8 mouse cellular contexts compared by ENCODE assay signal in the genomic region with DNA sequence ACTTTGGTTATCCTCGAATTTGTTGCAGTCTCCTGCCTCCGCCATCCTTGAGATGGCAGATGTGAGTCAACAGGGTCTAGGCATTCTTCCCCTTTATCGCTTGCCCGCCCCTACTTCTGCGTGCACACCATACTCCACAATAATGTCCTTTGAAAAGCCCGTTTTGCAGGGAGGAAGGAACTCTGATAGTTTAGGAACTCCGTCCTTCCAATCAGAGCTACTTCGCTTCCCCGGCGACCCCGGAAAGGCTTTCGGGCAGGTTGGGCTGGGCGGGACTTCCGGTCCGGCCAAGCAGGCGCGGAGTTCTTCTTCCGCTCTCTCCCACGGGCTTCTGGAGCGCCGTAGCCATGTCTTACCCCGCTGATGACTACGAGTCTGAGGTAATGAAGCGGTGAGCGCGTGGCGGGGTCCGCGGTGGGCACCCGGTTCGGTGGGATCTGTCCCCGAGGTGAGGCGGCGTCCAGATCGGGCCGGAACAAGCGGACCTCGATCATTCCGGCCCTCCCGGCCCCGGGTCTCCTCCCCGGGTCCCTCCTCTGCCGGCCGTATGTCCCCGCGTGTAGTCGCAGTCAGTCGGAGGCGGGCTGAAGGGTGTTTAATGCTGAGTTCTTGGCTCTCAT. TPM values are rescaled to one million over a fixed set of nuclear protein-coding genes. Genes with fewer than 3 reads are reported as not detected.
DNase-seq lines count a peak whose midpoint lies in the region; ATAC-seq and TF ChIP-seq lines count a peak whose summit lies in the region.

Gene Eif3l, plus strand, starts transcription at position 267 of the 620 bp plus-strand sequence.

- H3K36me3 ChIP-seq in forebrain, embryonic 10.5 days (replicated peaks) = peaks cover 39% of the 10 kb centered on the region
- H3K36me3 ChIP-seq in heart, embryonic 15.5 days = peaks cover 33% of the 10 kb centered on the region
- peaks cover 20% of the 10 kb centered on the region for H3K36me3 ChIP-seq in liver, embryonic 16.5 days (ENCODE audit: control insufficient read depth, insufficient read depth)
- peaks cover 35% of the 10 kb centered on the region for H3K36me3 ChIP-seq in neural tube, embryonic 13.5 days
- H3K36me3 ChIP-seq in testis, adult 2 months (ENCODE audit: control insufficient read depth, insufficient read depth, low read length) = peaks cover 3% of the 10 kb centered on the region

- no peaks in the 10 kb centered on the region for H3K27me3 ChIP-seq in forebrain, embryonic 10.5 days (ENCODE audit: poor library complexity, severe bottlenecking)
- no peaks in the 10 kb centered on the region for H3K27me3 ChIP-seq in heart, embryonic 15.5 days
- no peaks in the 10 kb centered on the region for H3K27me3 ChIP-seq in liver, embryonic 16.5 days (ENCODE audit: control insufficient read depth, insufficient read depth, low read depth, low read length)
- H3K27me3 ChIP-seq in neural tube, embryonic 13.5 days = no peaks in the 10 kb centered on the region
- H3K27me3 ChIP-seq in testis, adult 2 months (ENCODE audit: control insufficient read depth, insufficient read depth, low read length) = no peaks in the 10 kb centered on the region

- no peaks in the 10 kb centered on the region for H3K9me3 ChIP-seq in forebrain, embryonic 10.5 days
- H3K9me3 ChIP-seq in heart, embryonic 15.5 days (replicated peaks) = no peaks in the 10 kb centered on the region
- H3K9me3 ChIP-seq in liver, embryonic 16.5 days (replicated peaks; ENCODE audit: control insufficient read depth, low read length) = no peaks in the 10 kb centered on the region
- no peaks in the 10 kb centered on the region for H3K9me3 ChIP-seq in neural tube, embryonic 13.5 days

- H3K4me1 ChIP-seq in forebrain, embryonic 10.5 days = peaks cover 28% of the 10 kb centered on the region
- peaks cover 15% of the 10 kb centered on the region for H3K4me1 ChIP-seq in heart, embryonic 15.5 days (replicated peaks)
- H3K4me1 ChIP-seq in liver, embryonic 16.5 days (ENCODE audit: control insufficient read depth, low read depth, low read length) = peaks cover 21% of the 10 kb centered on the region
- peaks cover 25% of the 10 kb centered on the region for H3K4me1 ChIP-seq in neural tube, embryonic 13.5 days (replicated peaks)
- peaks cover 7% of the 10 kb centered on the region for H3K4me1 ChIP-seq in testis, adult 2 months (ENCODE audit: control insufficient read depth, insufficient read depth, low read length)

- no peak for TF ChIP-seq CTCF in testis, adult 2 months (IDR thresholded peaks at IDR 0.05; ENCODE audit: control insufficient read depth, insufficient read depth, insufficient replicate concordance, low read depth, low read length)

- DNase-seq in CD8-positive naive resting alpha-beta T cell, adult 2 months (ENCODE audit: low read depth in 2 of 2, low spot score in 2 of 2) = peak; percentile 74 to 76
- DNase-seq in c-Kit-negative CD71-positive TER-119-positive erythroid progenitor cells, embryonic 14.5 days (ENCODE audit: low read depth, low spot score) = peak; percentile 67
- DNase-seq in forebrain, embryonic 10.5 days (ENCODE audit: extremely low spot score, low spot score) = peak; percentile 90
- peak; percentile 92 to 95 for DNase-seq in kidney, postnatal 25 days

- H3K4me3 ChIP-seq in forebrain, embryonic 10.5 days = peak within 1 kb of the TSS; percentile 95
- H3K4me3 ChIP-seq in heart, embryonic 15.5 days = peak within 1 kb of the TSS; percentile 92
- H3K4me3 ChIP-seq in liver, embryonic 16.5 days (ENCODE audit: low read depth, low read length) = peak within 1 kb of the TSS; percentile 87
- H3K4me3 ChIP-seq in neural tube, embryonic 13.5 days = peak within 1 kb of the TSS; percentile 94
- H3K4me3 ChIP-seq in testis, adult 2 months (ENCODE audit: control insufficient read depth, low read depth, low read length) = peak within 1 kb of the TSS; percentile 99

- peak; percentile 62 for TF ChIP-seq POLR2A in testis, adult 2 months (IDR thresholded peaks at IDR 0.05; ENCODE audit: control insufficient read depth, low read depth, low read length)

- ATAC-seq in heart, embryonic 15.5 days (replicated peaks; ENCODE audit: insufficient number of reproducible peaks, insufficient read depth, low FRiP score, low read depth) = peak; percentile 84
- peak; percentile 86 for ATAC-seq in liver, embryonic 16.5 days (ENCODE audit: low read depth)
- peak; percentile 90 for ATAC-seq in neural tube, embryonic 13.5 days (ENCODE audit: low read depth)

- H3K9ac ChIP-seq in heart, embryonic 15.5 days = peak within 1 kb of the TSS; percentile 91
- peak within 1 kb of the TSS; percentile 90 for H3K9ac ChIP-seq in liver, embryonic 16.5 days (ENCODE audit: low read depth, low read length)
- peak within 1 kb of the TSS; percentile 93 for H3K9ac ChIP-seq in neural tube, embryonic 13.5 days

- peak within 1 kb of the TSS; percentile 87 for H3K4me2 ChIP-seq in heart, embryonic 15.5 days
- peak within 1 kb of the TSS; percentile 83 for H3K4me2 ChIP-seq in liver, embryonic 16.5 days (ENCODE audit: low read depth, low read length)
- H3K4me2 ChIP-seq in neural tube, embryonic 13.5 days = peak within 1 kb of the TSS; percentile 97

- H3K27ac ChIP-seq in forebrain, embryonic 10.5 days = peak within 1 kb of the TSS; percentile 89
- H3K27ac ChIP-seq in heart, embryonic 15.5 days = peak within 1 kb of the TSS; percentile 85
- H3K27ac ChIP-seq in liver, embryonic 16.5 days (ENCODE audit: low read length) = peak within 1 kb of the TSS; percentile 76
- H3K27ac ChIP-seq in neural tube, embryonic 13.5 days (replicated peaks) = peak within 1 kb of the TSS; percentile 80
- H3K27ac ChIP-seq in testis, adult 2 months (ENCODE audit: control insufficient read depth, insufficient read depth, low read depth, low read length) = peak within 1 kb of the TSS; percentile 84

- WGBS in forebrain, embryonic 10.5 days = under 1% methylated on average over 49 of the region's 49 CpGs
- WGBS in heart, embryonic 15.5 days = under 1% methylated on average over 49 of the region's 49 CpGs
- under 1% methylated on average over 49 of the region's 49 CpGs for WGBS in liver, embryonic 16.5 days (ENCODE audit: insufficient replicate concordance)
- WGBS in neural tube, embryonic 13.5 days = under 1% methylated on average over 48 of the region's 49 CpGs

RNA-seq across cellular contexts. Expression of gene Eif3l, which starts in this region (rescaled TPM):
- polyA plus RNA-seq in forebrain, embryonic 10.5 days (2016; fragmentation: Nextera tagmentation; extraction: Ambion mirVana) = 283 and 289 TPM in 2 replicates
- polyA plus RNA-seq in heart, embryonic 15.5 days (2015; fragmentation: Nextera tagmentation; extraction: Ambion mirVana) = 131 and 151 TPM in 2 replicates
- 107 and 109 TPM in 2 replicates for polyA plus RNA-seq in liver, embryonic 16.5 days (2015; fragmentation: Nextera tagmentation; extraction: Ambion mirVana)
- polyA plus RNA-seq in neural tube, embryonic 13.5 days (2015; fragmentation: Nextera tagmentation; extraction: Ambion mirVana) = 185 and 196 TPM in 2 replicates
- 110 and 117 TPM in 2 replicates for polyA plus RNA-seq in testis, adult 2 months (2012; rRNA removed)

Comparison
In these comparisons a context has a peak if more than half of its experiments do, and no peak if none do; other contexts are left out.
1. Peak in every context shown above with its lines: DNase-seq, ATAC-seq, H3K4me3 ChIP-seq and H3K27ac ChIP-seq.